Mouse (Mus musculus) hindbrain, postnatal 0 days (tissue): Measurements from ENCODE around the gene Dnlz. TPM values are rescaled to one million over a fixed set of nuclear protein-coding genes. Genes with fewer than 3 reads are reported as not detected.
A peak's percentile ranks its signal among the peaks of the same experiment; 100 is the strongest.

Experiments used
- ATAC-seq: fragments of 200-750 bp; cut with Nextera tagmentation; 2 replicates; pipeline ENCODE4 v1.8.0; 2017; ENCODE audit warnings: mild to moderate bottlenecking, moderate TSS enrichment, moderate library complexity
- DNase-seq: peaks from one replicate; pipeline ENCODE4 v3.0.0-alpha.2; 2015; ENCODE audit warnings: low spot score
- H3K27ac ChIP-seq: fragments of 300-500 bp; sonication (generic); 2 replicates; pipeline ENCODE4 v1.5.1; 2014; ENCODE audit warnings: mild to moderate bottlenecking
- H3K27me3 ChIP-seq: fragments of 300-500 bp; sonication (generic); 2 replicates; pipeline ENCODE4 v1.6.1; 2014; ENCODE audit warnings: low read length, mixed read lengths; ENCODE audit not compliant: insufficient read depth
- H3K36me3 ChIP-seq: fragments of 300-500 bp; sonication (generic); 2 replicates; pipeline ENCODE4 v1.6.1; 2014; ENCODE audit warnings: low read length, mixed read lengths; ENCODE audit not compliant: insufficient read depth
- H3K4me1 ChIP-seq: fragments of 300-500 bp; sonication (generic); 2 replicates; pipeline ENCODE4 v1.6.1; 2014; ENCODE audit warnings: antibody characterized with exemption, low read length, mixed read lengths; ENCODE audit not compliant: insufficient read depth
- H3K4me2 ChIP-seq: fragments of 300-500 bp; sonication (generic); 2 replicates; pipeline ENCODE4 v1.6.1; 2014; ENCODE audit warnings: low read depth, mild to moderate bottlenecking, low read length, moderate library complexity, mixed read lengths
- H3K4me3 ChIP-seq: fragments of 300-500 bp; sonication (generic); 2 replicates; pipeline ENCODE4 v1.5.1; 2014; ENCODE audit warnings: low read length
- H3K9ac ChIP-seq: fragments of 300-500 bp; sonication (generic); replicated peaks from 2 replicates; pipeline ENCODE4 v1.6.1; 2014; ENCODE audit warnings: mild to moderate bottlenecking, low read length, moderate library complexity, mixed read lengths
- H3K9me3 ChIP-seq: fragments of 300-500 bp; sonication (generic); 2 replicates; pipeline ENCODE4 v1.6.1; 2016; ENCODE audit warnings: low read length, mixed read lengths
- CTCF ChIP-seq: IDR thresholded peaks from 2 replicates; pipeline ENCODE4 v1.5.1; 2016; ENCODE audit warnings: antibody characterized with exemption, control low read depth, low read depth
- WGBS: fragments of 180-500 bp; shearing (Covaris S2); extraction: QIAGEN DNeasy Blood & Tissue Kit; methylation state at CpG from one replicate; pipeline ENCODE4 v1.1.7; 2014; 5-methylcytosine and 5-hydroxymethylcytosine counted together
- polyA plus RNA-seq: library from polyadenylated mRNA; unstranded; fragments of >200 nt; fragmentation: Nextera tagmentation; extraction: Ambion mirVana; gene quantifications from 2 replicates; pipeline ENCODE4 v1.2.1, GENCODE M21; 2015
- total RNA-seq: library from RNA; depleted of rRNA; stranded (reverse); fragments of >200 nt; gene quantifications from 2 replicates; pipeline ENCODE4 v1.2.3, GENCODE M21; 2014

Gene Dnlz
- total and polyA plus RNA-seq, 2 experiments from 2014 or later: 28.2 to 38.5 TPM

DNA sequence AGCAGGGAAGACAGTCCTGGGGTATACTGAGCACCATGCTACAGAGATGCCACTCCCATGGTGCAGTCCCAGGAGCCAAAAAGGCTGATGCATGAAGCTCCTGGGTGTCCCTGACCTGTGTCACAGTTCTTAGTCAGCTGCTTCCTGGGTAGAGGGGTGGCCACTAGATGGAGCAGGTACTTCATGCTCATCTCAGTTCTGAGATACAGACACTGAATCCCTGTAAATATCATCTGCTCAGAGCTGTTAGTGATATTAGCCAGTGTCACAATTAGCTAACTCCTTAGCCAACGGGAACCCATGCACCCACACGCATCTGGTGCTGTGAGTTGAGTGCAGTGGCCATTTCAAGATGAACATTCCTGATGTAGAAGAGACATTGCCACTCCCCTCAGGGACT, 27.0 kb downstream of the Dnlz start:
- DNase-seq (peak; percentile 46), ATAC-seq (no peak)
- Histone ChIP-seq H3K4me1 (peaks cover 8% of the 10 kb centered on the region; the same call in 1 of the 2 replicates), H3K36me3 (peaks cover 52% of the 10 kb centered on the region), H3K9ac (no peak overlapping the region), H3K27me3 (no peaks in the 10 kb centered on the region), H3K4me2 (no peak overlapping the region), H3K9me3 (no peaks in the 10 kb centered on the region), H3K4me3 (no peak overlapping the region), H3K27ac (0 out of 2 replicates have a peak overlapping the region, but pooled peaks have one; percentile 2)
- TF ChIP-seq CTCF: peak; percentile 72
- WGBS: 89% methylated on average over 2 of the region's 2 CpGs

DNA sequence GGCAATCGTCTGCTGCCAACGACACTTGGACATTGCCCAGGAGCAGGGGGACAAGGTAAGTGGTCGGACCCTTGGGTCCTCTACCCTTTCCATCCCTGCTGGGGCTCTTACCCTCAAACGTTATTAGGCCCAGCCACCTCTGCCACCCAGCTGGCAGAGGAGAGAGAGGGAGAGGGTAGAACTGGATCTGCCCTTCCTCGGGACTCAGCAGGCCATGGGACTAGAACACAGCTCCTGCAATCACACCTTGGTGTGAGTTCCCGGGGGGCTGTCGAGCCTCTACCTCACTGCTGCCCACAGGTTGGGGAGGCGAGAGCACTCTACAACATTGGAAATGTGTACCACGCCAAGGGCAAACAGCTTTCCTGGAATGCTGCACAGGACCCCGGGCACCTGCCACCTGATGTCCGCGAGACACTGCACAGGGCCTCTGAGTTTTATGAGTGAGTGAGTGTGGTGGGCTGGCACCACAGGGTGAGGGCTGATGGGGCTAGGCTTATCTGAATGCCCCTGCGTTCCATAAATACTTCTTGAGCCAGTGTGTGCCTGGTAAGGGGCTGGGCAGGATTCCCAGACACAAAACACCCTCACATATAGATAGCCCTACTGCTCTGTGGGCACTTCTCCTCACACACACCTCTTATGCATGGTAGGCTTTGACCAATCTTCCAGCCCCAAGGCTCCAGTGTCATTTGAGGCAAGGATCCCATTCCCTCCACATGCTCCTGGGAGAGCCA, 28.2 kb downstream of the Dnlz start:
- H3K27me3 ChIP-seq: no peaks in the 10 kb centered on the region
- H3K27ac ChIP-seq: no peak overlapping the region
- H3K4me2 ChIP-seq: no peak overlapping the region
- peaks cover 52% of the 10 kb centered on the region for H3K36me3 ChIP-seq
- peaks cover 19% of the 10 kb centered on the region for H3K4me1 ChIP-seq
- 93% methylated on average over 13 of the region's 13 CpGs for WGBS
- H3K4me3 ChIP-seq: no peak overlapping the region
- no peak for TF ChIP-seq CTCF
- ATAC-seq: no peak
- H3K9ac ChIP-seq: no peak overlapping the region
- no peak for DNase-seq
- H3K9me3 ChIP-seq: no peaks in the 10 kb centered on the region

GRCm38 (mm10) chr2:26320245-26321185, 31.4 kb downstream of the Dnlz start:
- H3K4me3 ChIP-seq: no peak overlapping the region
- peaks cover 30% of the 10 kb centered on the region for H3K36me3 ChIP-seq
- no peak for ATAC-seq
- no peaks in the 10 kb centered on the region for H3K27me3 ChIP-seq
- H3K27ac ChIP-seq: no peak overlapping the region
- H3K4me2 ChIP-seq: no peak overlapping the region
- no peak for TF ChIP-seq CTCF
- H3K9me3 ChIP-seq: no peaks in the 10 kb centered on the region
- H3K4me1 ChIP-seq: peaks cover 47% of the 10 kb centered on the region
- 69% methylated on average over 14 of the region's 14 CpGs for WGBS
- DNase-seq: no peak
- no peak overlapping the region; the same call in 1 of the 2 replicates for H3K9ac ChIP-seq

GRCm38 (mm10) chr2:26319519-26320244, 32.2 kb downstream of the Dnlz start:
- Histone ChIP-seq H3K9me3 (no peaks in the 10 kb centered on the region), H3K36me3 (peaks cover 22% of the 10 kb centered on the region), H3K4me2 (no peak overlapping the region), H3K4me1 (peaks cover 49% of the 10 kb centered on the region), H3K27me3 (no peaks in the 10 kb centered on the region), H3K9ac (peak overlapping the region; percentile 13; the same call in 1 of the 2 replicates), H3K4me3 (no peak overlapping the region), H3K27ac (no peak overlapping the region)
- no peak for ATAC-seq
- no peak for DNase-seq
- TF ChIP-seq CTCF: no peak
- WGBS: 78% methylated on average over 13 of the region's 13 CpGs

GRCm38 (mm10) chr2:26319109-26319508, 32.8 kb downstream of the Dnlz start:
- H3K4me2 ChIP-seq: no peak overlapping the region; the same call in 1 of the 2 replicates
- H3K9me3 ChIP-seq: no peaks in the 10 kb centered on the region
- H3K9ac ChIP-seq: 0 out of 2 replicates have a peak overlapping the region, but pooled peaks have one; percentile 13

More at GRCm38 (mm10) chr2:26319109-26319508, 32.8 kb downstream of the Dnlz start:
- TF ChIP-seq CTCF: no peak
- DNase-seq (no peak), ATAC-seq (no peak)
- WGBS: 72% methylated on average over 9 of the region's 9 CpGs
- Histone ChIP-seq H3K4me1 (peaks cover 52% of the 10 kb centered on the region), H3K27ac (no peak overlapping the region), H3K4me3 (no peak overlapping the region), H3K36me3 (peaks cover 16% of the 10 kb centered on the region), H3K27me3 (no peaks in the 10 kb centered on the region)
